Mouse (Mus musculus): Measurements from ENCODE around the gene Rabl2. TPM values are rescaled to one million over a fixed set of nuclear protein-coding genes. Genes with fewer than 3 reads are reported as not detected.

Rabl2 gene
- total and polyA plus RNA-seq, 2 experiments from 2014 or later, result 9.2 to 12.7 TPM

DNA sequence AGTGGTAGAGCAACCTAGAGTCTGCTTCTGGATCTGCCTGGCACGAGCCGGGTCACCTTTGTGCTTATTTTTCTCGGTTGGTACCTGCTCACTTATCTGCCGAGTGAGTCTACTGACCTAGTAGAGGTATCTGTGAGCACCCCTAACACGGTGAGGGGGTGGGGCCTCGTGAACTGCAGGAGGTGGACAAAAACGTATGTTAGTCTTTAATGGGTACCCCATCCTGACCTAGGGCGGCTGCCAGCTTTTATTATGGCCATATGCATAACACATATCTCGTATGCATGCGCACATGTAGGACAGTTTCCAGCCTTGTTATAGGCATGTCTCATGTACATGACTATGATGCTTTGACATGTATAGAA lies 57.9 kb downstream of the Rabl2 start:
- 0 out of 2 replicates have a peak, but pooled peaks cover 8% of the 10 kb centered on the region for H3K36me3 ChIP-seq (replicated peaks; ENCODE audit: control insufficient read depth, insufficient read depth, low read length)
- no peak overlapping the region for H3K27ac ChIP-seq (ENCODE audit: low read depth)
- DNase-seq (ENCODE audit: low spot score), result no peak
- no peak for ATAC-seq (ENCODE audit: insufficient read depth, low read depth)
- no peak overlapping the region for H3K4me2 ChIP-seq (ENCODE audit: low read depth, low read length)
- no peak overlapping the region for H3K4me3 ChIP-seq (ENCODE audit: low read depth, low read length)
- H3K9ac ChIP-seq (replicated peaks; ENCODE audit: low read depth, low read length), result no peak overlapping the region
- H3K4me1 ChIP-seq (ENCODE audit: control insufficient read depth, insufficient read depth), result no peaks in the 10 kb centered on the region
- H3K9me3 ChIP-seq (replicated peaks; ENCODE audit: control insufficient read depth, low read length), result no peaks in the 10 kb centered on the region
- TF ChIP-seq EP300 (IDR thresholded peaks at IDR 0.05; ENCODE audit: low read depth) (no peak), CTCF (IDR thresholded peaks at IDR 0.05; ENCODE audit: low read depth) (no peak)
- H3K27me3 ChIP-seq (ENCODE audit: control insufficient read depth, insufficient read depth, low read length), result 0 out of 2 replicates have a peak, but pooled peaks cover 14% of the 10 kb centered on the region
- 86% methylated on average over 10 of the region's 10 CpGs for WGBS

DNA sequence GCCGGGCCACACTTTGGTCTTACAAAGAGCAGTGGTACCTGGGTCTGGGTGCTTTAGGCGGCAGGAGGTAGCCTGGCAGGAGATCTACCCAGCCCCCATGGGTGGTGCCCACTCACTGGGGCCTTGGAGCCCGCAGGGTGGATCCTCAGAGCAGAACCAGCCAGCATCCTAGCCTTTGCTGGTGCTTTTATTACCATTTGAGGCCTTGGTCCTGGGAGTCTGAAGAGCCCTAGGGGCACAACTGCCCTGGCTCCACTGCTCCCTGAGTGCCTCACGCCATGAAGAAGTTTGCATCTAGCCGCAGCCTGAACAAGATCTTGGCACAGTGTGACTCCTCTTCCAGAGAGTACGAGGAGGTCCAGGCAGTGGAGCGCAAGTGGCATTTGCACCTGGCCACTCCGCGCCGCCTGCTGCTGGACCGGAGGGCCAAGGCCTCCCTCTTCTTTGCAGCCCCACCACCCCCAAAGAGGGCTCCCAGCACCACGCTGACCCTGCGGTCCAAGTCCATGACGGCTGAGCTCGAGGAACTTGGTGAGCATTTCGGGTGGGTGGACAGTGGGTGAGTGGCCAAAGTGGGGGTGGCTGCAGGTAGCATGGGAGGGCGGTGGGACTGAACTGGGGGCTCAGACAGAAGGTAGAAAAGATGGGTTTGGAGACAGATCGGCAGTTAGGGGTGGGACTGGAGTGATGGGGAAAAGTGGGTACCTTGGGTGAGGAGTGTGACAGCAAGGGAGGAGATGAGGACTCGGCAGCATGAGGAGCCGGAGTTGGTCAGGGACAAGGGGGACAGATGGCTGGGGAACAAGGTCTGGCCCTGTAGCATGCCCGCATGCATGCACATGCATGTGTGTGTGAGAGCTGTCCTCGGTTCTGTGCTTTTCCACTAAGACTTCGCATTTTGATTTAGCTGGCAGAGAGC lies 58.5 kb downstream of the Rabl2 start:
- Histone ChIP-seq H3K9me3 (replicated peaks; ENCODE audit: control insufficient read depth, low read length) (no peaks in the 10 kb centered on the region), H3K27me3 (ENCODE audit: control insufficient read depth, insufficient read depth, low read length) (0 out of 2 replicates have a peak, but pooled peaks cover 14% of the 10 kb centered on the region), H3K9ac (replicated peaks; ENCODE audit: low read depth, low read length) (no peak overlapping the region), H3K36me3 (replicated peaks; ENCODE audit: control insufficient read depth, insufficient read depth, low read length) (0 out of 2 replicates have a peak, but pooled peaks cover 8% of the 10 kb centered on the region), H3K27ac (ENCODE audit: low read depth) (no peak overlapping the region), H3K4me1 (ENCODE audit: control insufficient read depth, insufficient read depth) (no peaks in the 10 kb centered on the region), H3K4me3 (ENCODE audit: low read depth, low read length) (no peak overlapping the region), H3K4me2 (ENCODE audit: low read depth, low read length) (no peak overlapping the region)
- TF ChIP-seq CTCF (IDR thresholded peaks at IDR 0.05; ENCODE audit: low read depth), result no peak
- no peak for ATAC-seq (ENCODE audit: insufficient read depth, low read depth)
- DNase-seq (ENCODE audit: low spot score), result no peak
- WGBS, result 75% methylated on average over 23 of the region's 23 CpGs

Other genes with a start within 250 kb of the Rabl2 start
- gene Lmf2, start 236.3 kb downstream of the Rabl2 start, total RNA-seq (2014; rRNA removed; ENCODE audit: low replicate concordance), result 26.9 and 33.5 TPM in 2 replicates
- 31.4 and 33.3 TPM in 2 replicates for gene Lmf2, start 236.3 kb downstream of the Rabl2 start, polyA plus RNA-seq (2015; fragmentation: Nextera tagmentation; extraction: Ambion mirVana)
- gene Ncaph2, start 236.2 kb downstream of the Rabl2 start, total RNA-seq (2014; rRNA removed; ENCODE audit: low replicate concordance), result 83.8 and 136 TPM in 2 replicates
- 59.4 and 64.3 TPM in 2 replicates for gene Ncaph2, start 236.2 kb downstream of the Rabl2 start, polyA plus RNA-seq (2015; fragmentation: Nextera tagmentation; extraction: Ambion mirVana)
- 29.0 and 30.6 TPM in 2 replicates for gene Sco2, start 218.1 kb downstream of the Rabl2 start, total RNA-seq (2014; rRNA removed; ENCODE audit: low replicate concordance)
- 8.1 and 9.4 TPM in 2 replicates for gene Sco2, start 218.1 kb downstream of the Rabl2 start, polyA plus RNA-seq (2015; fragmentation: Nextera tagmentation; extraction: Ambion mirVana)
- gene Tymp, start 214.9 kb downstream of the Rabl2 start, total RNA-seq (2014; rRNA removed; ENCODE audit: low replicate concordance), result 1.6 and 7.2 TPM in 2 replicates
- 1.3 and 1.4 TPM in 2 replicates for gene Tymp, start 214.9 kb downstream of the Rabl2 start, polyA plus RNA-seq (2015; fragmentation: Nextera tagmentation; extraction: Ambion mirVana)
- 0.46 TPM in 1 of 2 replicates, not detected in the other for gene Odf3b, start 212.6 kb downstream of the Rabl2 start, total RNA-seq (2014; rRNA removed; ENCODE audit: low replicate concordance)
- gene Odf3b, start 212.6 kb downstream of the Rabl2 start, polyA plus RNA-seq (2015; fragmentation: Nextera tagmentation; extraction: Ambion mirVana), result 0.67 and 1.7 TPM in 2 replicates
- not detected in 2 replicates for gene Klhdc7b, start 207.0 kb downstream of the Rabl2 start, total RNA-seq (2014; rRNA removed; ENCODE audit: low replicate concordance)
- not detected in 2 replicates for gene Klhdc7b, start 207.0 kb downstream of the Rabl2 start, polyA plus RNA-seq (2015; fragmentation: Nextera tagmentation; extraction: Ambion mirVana)
- gene Syce3, start 181.4 kb downstream of the Rabl2 start, total RNA-seq (2014; rRNA removed; ENCODE audit: low replicate concordance), result not detected in 2 replicates
- not detected in 2 replicates for gene Syce3, start 181.4 kb downstream of the Rabl2 start, polyA plus RNA-seq (2015; fragmentation: Nextera tagmentation; extraction: Ambion mirVana)
- gene Cpt1b, start 166.1 kb downstream of the Rabl2 start, total RNA-seq (2014; rRNA removed; ENCODE audit: low replicate concordance), result 600 and 674 TPM in 2 replicates
- gene Cpt1b, start 166.1 kb downstream of the Rabl2 start, polyA plus RNA-seq (2015; fragmentation: Nextera tagmentation; extraction: Ambion mirVana), result 400 and 412 TPM in 2 replicates
- 0.12 TPM in 1 of 2 replicates, not detected in the other for gene C730034F03Rik, start 162.3 kb downstream of the Rabl2 start, total RNA-seq (2014; rRNA removed; ENCODE audit: low replicate concordance)
- gene C730034F03Rik, start 162.3 kb downstream of the Rabl2 start, polyA plus RNA-seq (2015; fragmentation: Nextera tagmentation; extraction: Ambion mirVana), result 2.0 and 2.4 TPM in 2 replicates
- 0.08 and 2.4 TPM in 2 replicates for gene Gm44502, start 162.2 kb downstream of the Rabl2 start, total RNA-seq (2014; rRNA removed; ENCODE audit: low replicate concordance)
- 0.80 and 0.82 TPM in 2 replicates for gene Gm44502, start 162.2 kb downstream of the Rabl2 start, polyA plus RNA-seq (2015; fragmentation: Nextera tagmentation; extraction: Ambion mirVana)
- 64.5 and 78.3 TPM in 2 replicates for gene Chkb, start 162.0 kb downstream of the Rabl2 start, total RNA-seq (2014; rRNA removed; ENCODE audit: low replicate concordance)
- 130 and 142 TPM in 2 replicates for gene Chkb, start 162.0 kb downstream of the Rabl2 start, polyA plus RNA-seq (2015; fragmentation: Nextera tagmentation; extraction: Ambion mirVana)
- 0.84 TPM in 1 of 2 replicates, not detected in the other for gene Mapk8ip2, start 138.0 kb downstream of the Rabl2 start, total RNA-seq (2014; rRNA removed; ENCODE audit: low replicate concordance)
- gene Mapk8ip2, start 138.0 kb downstream of the Rabl2 start, polyA plus RNA-seq (2015; fragmentation: Nextera tagmentation; extraction: Ambion mirVana), result 0.15 and 0.23 TPM in 2 replicates
- 14.1 and 17.6 TPM in 2 replicates for gene Arsa, start 114.5 kb downstream of the Rabl2 start, total RNA-seq (2014; rRNA removed; ENCODE audit: low replicate concordance)
- 10.4 and 12.7 TPM in 2 replicates for gene Arsa, start 114.5 kb downstream of the Rabl2 start, polyA plus RNA-seq (2015; fragmentation: Nextera tagmentation; extraction: Ambion mirVana)
- 17.1 and 26.5 TPM in 2 replicates for gene Shank3, start 92.3 kb downstream of the Rabl2 start, total RNA-seq (2014; rRNA removed; ENCODE audit: low replicate concordance)
- 0.81 and 1.1 TPM in 2 replicates for gene Shank3, start 92.3 kb downstream of the Rabl2 start, polyA plus RNA-seq (2015; fragmentation: Nextera tagmentation; extraction: Ambion mirVana)
- not detected in 2 replicates for gene Acr, start 23.6 kb downstream of the Rabl2 start, total RNA-seq (2014; rRNA removed; ENCODE audit: low replicate concordance)
- gene Acr, start 23.6 kb downstream of the Rabl2 start, polyA plus RNA-seq (2015; fragmentation: Nextera tagmentation; extraction: Ambion mirVana), result 0.23 TPM in 1 of 2 replicates, not detected in the other
- not detected in 2 replicates for gene Syt10, start 249.9 kb upstream of the Rabl2 start, total RNA-seq (2014; rRNA removed; ENCODE audit: low replicate concordance)
- 0.12 TPM in 1 of 2 replicates, not detected in the other for gene Syt10, start 249.9 kb upstream of the Rabl2 start, polyA plus RNA-seq (2015; fragmentation: Nextera tagmentation; extraction: Ambion mirVana)

Data from heart, postnatal 0 days (tissue).